Mouse (Mus musculus) thymus, postnatal 0 days (tissue): ENCODE measurements around the gene Snai1. TPM values are rescaled to one million over a fixed set of nuclear protein-coding genes. Genes with fewer than 3 reads are reported as not detected.
A peak's percentile ranks its signal among the peaks of the same experiment; 100 is the strongest.

Source experiments
- DNase-seq: peaks from one replicate; pipeline ENCODE4 v3.0.0-alpha.2; 2015; ENCODE audit warnings: low spot score
- polyA plus RNA-seq: library from polyadenylated mRNA; unstranded; fragments of >200 nt; fragmentation: Nextera tagmentation; extraction: Ambion mirVana; gene quantifications from 2 replicates; pipeline ENCODE4 v1.2.1, GENCODE M21; 2015

Gene Snai1
- 2.6 and 3.6 TPM in 2 replicates for polyA plus RNA-seq

DNA sequence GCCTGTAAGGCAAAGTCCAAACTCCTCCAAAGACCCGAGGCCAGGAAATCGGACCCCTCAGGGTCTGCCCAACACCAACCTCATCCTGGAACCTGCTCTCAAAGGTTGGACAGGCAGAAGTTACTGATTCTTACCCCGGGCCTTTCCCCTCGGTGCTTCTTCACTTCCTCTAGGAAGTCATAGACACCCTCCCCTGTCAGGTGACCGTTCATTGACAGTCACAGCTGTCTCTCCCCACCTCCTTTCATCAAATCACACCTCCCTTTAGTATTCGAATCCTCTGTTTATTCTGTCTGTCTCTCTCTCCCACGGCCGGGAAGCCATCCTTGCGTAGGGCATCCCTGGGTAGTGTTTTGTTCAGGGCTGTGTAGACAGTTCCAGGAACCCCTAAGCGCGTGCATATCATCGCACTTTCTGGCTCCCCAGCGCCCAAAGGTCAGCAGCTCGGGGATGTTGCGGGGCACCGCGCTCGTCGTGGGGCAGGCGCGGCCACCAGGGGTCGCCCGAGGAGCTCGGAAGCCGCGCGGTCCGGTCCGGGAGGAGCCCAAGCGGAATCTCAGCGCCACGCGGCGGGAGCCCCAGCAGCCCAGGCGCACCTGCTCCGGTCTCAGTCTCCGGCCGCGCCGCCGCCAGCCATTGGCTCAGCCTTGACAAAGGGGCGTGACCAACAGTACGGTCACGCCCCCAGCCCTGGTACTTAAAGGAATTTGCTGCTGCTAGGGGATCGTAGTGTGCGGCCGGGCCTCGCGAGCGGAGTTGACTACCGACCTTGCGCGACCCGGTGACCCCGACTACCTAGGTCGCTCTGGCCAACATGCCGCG, at the start of gene Snai1:
Gene Snai1 (plus strand): TSS at position 720 of the 822 bp plus-strand sequence.
- DNase-seq: peak; percentile 93

DNA sequence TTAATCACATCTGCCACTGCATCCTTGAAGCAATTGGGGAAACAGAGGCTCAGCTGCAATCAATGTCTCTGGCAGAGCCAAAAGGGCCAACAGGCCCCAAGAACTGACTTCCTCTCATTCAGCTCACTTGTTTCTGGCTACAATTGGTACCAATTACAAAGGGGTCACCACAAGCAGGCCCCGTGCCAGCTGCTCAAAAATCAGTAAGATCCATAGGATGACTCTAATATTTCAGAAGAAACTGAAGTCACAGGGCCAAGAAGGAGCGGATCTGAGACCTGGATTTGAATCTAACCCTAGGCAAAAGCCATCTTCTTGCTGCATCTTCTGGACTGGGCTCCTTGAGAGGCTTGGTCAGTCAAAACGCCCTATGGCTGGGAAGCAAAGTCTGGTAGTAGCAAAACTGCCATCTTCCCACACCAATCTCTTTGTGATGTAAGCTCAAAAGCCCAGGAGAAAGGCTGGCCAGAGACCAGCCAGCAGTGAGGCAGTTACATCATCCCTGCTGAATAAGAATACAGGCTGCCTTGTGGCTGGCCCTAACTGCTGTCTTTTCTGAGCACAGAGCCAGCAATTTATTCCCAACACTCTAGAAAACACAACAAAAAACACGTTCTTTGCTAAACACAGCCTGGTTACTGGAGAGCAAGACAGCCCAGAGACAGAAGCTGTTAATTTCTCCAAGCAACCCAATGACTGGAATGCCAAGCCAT, 47.0 kb upstream of the Snai1 start:
- no peak for DNase-seq

DNA sequence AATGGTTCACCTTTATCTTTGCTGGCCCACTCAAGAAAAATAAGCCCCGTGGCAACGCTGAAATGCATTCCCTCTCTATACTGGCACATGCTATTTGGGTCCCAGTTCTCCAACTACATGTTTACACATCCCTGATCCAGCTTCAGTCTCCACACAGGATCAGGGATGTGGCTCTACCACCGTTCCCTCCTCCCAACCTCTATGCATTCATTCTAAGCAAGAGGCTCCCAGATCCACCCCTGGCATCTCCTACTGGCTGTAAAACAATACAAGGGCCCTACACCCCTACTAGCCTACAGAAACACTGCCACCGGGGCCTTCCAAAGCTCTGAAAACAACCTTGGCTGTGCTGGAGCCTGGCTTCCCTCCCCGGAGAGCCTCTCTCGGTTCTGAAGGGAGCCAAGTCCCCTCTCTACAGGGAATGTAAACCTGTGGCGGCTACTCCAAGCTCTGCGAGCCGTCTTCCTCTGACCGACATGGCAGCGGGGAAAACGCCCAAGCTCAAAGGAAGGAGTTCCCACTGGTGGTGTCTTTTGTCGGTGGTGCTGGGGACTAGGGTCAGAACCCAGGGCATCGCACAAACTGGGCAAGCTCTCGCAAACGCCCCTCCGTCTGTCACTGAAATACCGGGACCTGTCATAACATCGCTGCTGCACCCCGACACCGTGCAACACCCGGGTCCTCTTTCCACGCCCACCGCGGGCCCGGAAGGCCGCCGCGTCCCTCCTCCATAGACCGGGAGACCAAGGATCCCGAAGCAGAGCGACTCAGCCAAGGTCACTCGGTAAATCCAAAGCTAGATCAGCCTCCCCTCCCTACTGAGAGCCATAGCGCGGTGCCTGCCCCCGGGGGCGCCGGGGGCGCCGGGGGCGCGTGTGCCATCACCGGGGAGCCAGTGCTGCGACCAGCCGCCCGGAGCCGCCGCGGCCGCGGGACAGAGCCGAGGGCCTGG, 46.0 kb upstream of the Snai1 start, which contains the start of gene Rnf114:
Gene Rnf114 (plus strand): TSS at position 889 of the 952 bp plus-strand sequence.
- DNase-seq: peak; percentile 47

DNA sequence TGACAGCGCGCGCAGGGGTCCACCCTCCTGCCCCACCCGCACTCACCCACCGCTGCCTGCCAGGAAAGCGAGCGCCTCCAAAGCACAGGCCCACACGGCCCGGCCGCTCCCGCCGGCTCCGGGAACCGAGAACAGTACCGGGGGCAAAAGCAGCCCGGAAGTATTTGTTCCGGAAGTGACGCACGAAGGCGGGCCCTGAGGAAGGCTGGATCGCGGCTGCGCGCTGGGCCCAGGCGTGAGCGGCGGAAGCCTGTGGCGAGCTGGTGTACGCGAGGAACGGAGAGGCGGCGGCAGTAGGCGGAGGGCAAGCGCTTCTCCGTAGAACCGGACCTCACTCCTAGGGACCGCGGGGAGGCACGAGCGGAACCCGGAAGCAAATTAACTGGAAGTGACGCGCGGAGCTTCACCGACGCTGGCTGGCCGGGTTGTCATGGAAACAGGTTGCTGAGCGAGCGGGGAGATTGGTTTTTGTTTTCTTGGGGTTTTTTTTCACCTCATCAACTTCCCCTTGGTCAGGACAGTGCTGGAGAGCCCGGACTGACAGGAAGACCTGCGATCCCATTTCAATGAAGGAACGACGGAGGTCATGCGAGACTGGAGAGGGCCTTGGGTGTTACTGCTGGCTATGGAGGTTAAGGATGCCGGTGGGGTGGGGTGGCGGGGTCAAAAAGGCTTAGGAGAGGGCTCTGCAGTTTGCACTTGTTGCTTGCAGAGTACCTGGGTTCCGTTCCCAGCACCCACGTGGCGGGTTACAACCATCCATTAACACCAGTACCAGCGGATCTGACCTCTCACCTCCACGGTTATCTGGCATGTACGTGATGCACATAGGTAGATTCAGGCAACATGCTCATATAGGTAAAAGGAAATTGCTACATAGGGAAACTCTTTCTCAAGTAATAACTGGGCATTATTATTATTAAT, 45.0 kb upstream of the Snai1 start, which contains the start of gene Spata2:
Gene Spata2 (minus strand): TSS at position 175 of the 924 bp plus-strand sequence.
- DNase-seq: peak; percentile 92

DNA sequence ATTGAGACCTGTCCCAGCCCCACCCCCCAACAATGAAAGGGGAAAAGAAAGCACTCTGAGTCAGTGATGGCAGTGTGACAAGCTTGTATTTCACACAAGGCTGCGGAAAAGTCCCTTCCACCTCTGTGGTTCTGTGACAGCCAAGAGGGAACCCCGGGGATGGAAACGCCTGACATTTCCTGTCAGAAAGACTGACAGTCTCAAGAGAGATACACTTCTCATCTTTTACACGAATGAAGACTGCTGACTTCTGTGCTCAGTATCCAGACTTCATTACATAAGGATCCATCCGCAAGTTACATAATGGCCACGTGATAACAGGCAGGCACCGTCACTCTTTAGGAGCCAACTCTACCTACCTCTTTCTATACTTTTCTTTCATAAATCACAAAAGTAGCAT, 41.6 kb upstream of the Snai1 start:
- DNase-seq: no peak

DNA sequence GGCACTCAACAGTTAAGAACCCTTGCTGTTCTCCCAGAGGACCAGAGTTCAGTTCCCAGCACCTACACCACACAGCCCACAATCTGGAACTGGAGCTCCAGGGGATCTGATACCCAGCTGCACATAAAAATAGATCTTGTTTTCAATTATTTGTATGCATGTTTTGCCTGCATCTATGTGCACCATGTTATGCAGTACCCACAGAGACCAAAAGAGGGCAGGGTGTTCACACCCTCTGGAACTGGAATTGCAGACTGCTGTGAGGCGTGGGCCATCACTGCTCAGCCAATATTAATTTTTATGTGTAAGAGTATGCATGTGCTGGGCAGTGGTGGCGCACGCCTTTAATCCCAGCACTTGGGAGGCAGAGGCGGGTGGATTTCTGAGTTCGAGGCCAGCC, 40.7 kb upstream of the Snai1 start:
- DNase-seq: peak; percentile 70

DNA sequence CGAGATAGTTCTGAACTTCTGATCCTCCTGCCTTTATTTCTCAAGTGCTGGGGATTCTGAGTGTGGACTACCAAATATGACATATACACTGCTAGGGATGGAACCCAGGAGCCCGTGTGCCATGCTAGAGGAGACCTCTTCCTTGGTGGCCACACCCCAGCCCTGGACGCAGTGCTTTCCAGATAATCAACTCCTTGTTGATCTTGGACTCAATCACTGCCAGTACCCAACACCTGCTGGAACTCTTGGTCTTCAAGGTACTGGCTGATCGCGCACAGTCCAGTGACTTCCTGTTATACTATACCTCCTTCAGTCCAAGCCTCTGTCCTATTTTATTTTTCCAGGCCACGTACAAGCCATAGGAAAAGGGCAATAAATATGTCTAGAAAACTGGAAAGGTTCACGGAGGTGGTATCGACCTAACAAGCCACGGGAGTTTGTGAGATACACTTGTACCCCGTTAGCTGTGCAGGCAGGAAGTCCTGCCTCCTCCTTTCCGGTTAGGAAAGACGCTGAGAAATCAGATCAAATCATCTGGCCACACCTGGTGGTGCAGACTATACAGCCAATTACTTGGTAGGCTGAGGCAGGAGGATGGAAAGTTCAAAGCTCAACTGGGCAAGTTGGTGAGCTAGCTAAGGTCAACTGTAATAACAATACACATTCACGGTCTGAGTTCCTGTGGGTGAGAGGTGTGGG, 35.3 kb upstream of the Snai1 start:
- DNase-seq: no peak

DNA sequence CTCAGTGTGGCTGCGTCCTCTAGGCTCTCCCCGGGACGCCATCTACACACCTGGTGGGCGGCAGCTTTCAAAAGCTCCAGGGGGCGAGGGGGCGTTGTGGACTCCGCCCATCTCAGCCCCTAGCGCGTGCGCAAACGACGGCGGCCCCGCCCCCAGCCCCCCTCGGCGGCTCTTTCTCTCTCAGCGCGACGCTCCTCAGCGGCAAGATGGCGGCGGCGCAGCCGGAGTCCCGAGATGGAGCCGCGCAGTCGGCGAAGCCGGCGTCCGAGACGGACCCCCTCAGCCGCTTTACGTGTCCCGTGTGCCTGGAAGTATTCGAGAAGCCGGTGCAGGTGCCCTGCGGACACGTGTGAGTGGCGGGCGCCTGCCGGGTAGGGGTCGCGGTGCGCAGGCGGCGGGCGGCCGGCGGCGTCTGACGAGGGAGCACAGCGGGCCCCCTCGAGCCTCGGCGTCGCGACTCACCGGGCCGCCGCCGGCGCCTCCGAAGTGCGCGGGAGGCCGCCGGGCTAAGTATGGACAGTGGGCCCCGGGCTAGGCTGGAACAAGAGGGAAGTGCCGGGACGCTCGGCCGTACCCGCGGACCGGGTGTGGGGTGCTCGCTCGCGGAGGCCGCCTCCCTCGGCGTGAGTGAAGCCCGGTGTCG, 34.6 kb upstream of the Snai1 start:
- DNase-seq: peak; percentile 94

DNA sequence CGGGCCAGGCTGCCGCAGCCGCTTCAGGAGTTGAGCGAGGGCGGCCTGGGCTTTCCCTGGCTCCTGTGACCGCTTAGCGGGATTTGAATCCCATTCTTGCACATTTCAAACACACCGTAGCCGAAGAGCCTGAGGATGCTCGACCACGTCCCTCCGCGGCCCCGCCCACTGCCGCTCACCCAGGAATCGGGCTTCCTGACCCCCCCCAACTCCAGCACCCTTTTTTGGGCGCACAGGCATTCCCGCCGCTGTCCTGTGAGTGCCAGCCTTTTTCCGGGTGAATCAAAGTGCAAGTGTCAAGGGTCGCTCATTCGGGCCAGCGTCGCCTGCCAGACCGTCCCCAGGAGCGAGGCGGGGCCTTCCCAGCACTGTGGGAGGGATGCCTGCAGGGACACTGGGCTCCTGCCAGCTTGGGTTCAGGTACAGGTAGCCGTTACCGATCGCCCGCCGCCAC, 34.1 kb upstream of the Snai1 start:
- peak; percentile 39 for DNase-seq

DNA sequence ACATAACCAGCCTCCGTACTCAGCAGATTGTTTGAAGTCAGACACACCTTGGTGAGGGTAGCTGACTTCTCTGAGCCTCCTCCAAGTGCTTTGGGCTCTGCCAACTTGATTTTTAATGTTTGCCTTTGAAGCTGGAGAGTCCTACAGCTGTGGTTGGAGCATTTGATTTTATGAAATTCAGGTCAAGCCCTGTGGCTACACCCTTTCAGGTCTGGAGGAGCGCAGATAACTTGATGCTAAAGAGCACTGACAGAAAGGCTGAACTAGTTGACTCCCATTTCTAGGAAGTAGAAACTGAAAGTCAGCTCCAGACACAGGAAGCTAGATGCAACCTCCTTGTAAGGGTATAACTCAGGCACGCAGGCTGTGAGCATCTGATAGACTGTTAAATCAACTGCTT, 32.9 kb upstream of the Snai1 start:
- peak; percentile 66 for DNase-seq

DNA sequence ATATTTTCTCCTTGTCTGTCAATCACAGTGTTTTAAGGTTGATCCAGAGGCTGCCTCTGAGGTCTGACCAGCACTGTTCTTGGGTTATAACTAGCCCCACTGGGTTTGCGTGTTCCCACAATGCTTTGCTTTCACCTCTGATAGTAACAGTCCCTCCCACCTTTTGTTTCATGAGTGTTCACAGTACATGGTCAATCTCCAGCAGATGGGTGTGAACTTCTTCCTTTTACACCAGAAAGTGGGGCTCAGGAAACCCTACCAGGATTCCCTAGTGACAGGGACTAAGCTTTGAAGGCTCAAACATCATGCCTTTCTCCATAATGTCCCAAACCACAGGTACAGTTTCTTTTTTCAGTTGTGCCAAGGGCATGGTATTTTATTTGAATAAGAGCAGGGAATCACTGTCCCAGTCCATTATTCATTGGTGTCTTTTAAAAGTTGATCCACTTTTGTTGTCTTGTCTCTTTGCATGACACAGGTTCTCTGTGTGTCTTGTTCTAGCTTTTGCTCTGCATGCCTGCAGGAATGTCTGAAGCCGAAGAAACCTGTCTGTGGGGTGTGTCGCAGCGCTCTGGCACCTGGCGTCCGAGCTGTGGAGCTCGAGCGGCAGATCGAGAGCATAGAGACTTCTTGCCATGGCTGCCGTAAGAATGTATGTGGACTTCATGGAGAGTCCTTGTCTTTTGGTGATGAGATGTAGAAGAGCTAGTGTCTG, 31.3 kb upstream of the Snai1 start:
- DNase-seq: no peak

DNA sequence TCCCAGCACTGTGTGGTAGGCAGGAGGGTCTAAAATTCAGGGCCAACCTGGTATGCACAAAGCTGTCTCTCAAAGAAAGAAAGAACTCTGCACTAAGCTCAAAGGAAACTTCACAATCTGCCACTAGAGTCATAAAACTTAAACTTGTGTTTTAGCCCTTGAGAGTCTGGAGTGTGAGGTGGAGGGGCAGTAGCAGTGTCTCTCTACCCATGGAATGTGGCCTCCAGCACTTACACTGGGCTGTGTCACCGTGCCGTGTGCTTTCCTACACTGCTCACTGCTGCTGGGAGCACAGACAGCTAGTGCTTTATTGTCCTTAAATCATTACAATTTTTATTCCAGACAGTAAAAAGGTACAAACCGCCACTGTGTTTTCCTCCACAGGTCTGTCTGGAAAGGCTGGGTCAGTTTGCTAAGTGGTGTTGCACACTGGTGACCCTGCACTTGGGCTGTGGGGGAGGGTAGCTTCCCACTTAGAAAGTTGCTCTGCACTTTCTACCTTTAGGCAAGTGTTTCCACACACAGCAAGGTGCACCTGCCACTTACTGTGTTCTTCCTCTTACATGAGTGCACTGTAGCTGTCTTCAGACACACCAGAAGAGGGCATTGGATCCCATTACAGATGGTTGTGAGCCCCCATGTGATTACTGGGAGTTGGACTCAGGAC, 30.1 kb upstream of the Snai1 start:
- no peak for DNase-seq

DNA sequence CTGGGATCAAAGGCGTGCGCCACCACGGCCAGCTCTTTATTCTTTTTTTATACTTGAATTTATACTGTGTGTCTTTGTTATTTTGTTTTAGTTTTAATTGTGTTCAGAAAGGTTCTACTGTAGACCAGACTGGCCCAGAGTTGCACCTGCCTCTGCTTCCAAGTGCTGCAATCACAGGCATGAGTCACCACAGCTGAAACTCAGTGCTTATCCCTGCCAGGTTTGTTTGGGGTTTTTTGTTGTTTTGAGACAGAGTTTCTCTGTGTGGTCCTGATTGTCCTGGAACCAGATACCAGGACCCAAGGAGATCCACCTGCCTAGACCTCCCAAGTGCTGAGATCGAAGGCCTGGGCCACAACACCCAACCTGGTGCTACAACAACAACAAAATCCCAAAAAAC, 29.4 kb upstream of the Snai1 start:
- DNase-seq: no peak

DNA sequence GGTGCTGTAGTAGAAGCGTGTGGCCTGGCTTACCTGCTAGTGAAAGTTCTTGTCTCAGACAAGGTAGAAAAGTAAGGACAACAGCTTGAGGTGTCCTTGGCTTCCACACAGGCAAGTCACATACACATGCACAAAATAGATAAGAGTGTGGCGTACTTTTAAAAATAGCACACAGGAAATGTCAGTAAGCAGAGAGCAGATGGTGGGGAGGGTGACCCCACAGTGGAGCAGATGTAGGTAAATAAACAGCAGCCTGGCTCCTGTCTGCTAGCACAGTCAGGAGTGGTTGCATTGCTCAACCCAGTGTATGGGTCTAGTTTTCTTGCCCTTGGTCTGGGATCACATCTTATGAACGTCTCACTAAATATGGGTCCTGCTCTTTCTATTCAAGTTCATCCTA, 27.5 kb upstream of the Snai1 start:
- peak; percentile 68 for DNase-seq

DNA sequence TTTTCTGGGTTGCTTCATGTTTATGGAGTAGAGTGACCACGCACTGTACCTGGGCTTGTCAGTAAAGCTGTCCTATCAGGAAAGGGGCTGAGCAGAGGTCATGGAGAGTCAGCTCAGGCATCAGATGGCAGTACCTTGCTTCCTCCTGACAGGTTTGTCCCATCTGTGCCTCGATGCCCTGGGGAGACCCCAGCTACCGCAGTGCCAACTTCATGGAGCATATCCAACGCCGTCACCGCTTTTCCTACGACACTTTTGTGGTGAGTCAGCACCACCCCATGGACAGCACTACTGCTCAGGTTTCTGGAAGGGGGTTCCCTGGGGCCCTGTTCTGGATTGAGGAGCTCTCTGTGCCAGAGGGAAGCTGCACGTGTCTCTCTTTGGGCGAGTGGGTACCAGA, 25.6 kb upstream of the Snai1 start:
- DNase-seq: no peak

DNA sequence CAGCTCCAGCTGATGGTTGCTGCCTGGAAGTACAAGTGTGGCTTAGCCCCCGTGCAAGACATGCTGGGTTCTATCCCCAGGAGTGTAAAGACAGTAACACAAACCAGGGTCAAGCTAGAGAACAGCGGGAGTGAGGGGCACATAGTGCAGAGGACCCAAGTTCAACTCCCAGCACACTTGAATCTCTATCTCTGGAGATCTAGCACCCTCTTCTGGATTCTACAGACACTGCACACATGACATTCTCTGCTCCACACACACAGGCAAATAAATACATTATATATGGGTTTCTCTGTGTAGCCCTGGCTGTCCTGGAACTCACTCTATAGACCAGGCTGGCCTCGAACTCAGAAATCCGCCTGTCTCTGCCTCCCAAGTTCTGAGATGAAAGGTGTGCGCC, 25.0 kb upstream of the Snai1 start:
- peak; percentile 64 for DNase-seq

DNA sequence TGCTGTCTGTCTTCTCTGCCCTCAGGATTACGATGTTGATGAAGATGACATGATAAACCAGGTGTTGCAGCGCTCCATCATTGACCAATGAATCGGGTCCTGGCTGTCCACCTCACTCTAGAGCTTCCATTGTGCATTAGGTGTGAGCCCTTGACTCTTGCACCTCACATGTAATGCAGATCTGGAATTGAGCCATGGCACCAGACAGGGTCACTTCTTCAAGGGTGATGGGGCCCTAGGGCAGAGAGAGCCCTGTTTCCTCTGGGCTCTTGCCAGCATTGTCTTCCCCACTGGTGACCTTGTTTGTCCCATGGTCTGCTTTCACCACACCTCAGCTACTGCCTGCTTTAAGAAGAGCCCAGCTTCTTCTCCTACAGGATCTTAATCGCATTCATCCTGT, 23.4 kb upstream of the Snai1 start:
- DNase-seq: no peak

DNA sequence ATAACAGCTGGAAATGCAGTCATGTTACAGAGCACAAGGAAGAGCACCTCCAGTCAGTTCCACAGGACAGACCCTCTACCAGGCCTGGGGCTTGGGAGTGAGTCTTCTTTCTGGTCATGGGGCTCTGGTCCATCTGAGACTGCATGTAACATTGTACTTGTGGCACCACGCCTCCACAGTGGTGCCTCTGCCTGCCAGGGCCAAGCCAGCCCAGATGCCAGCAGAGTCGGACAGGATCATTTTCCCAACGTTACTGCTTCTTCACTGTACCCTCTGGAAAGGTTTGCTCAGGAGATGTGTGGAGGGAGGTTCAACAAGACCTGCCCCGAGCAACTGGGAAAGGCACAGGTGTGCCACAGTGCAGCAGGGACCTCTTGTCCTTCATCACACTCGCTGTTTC, 22.3 kb upstream of the Snai1 start:
- no peak for DNase-seq
